Mouse (Mus musculus): ENCODE data around the gene Fam163a. TPM values are rescaled to one million over a fixed set of nuclear protein-coding genes. Genes with fewer than 3 reads are reported as not detected.
A peak's percentile ranks its signal among the peaks of the same experiment; 100 is the strongest.
"Not testable (repeated sequence)": the region's sequence is repeated elsewhere in the genome, so short reads cannot be mapped to it uniquely, and the experiment has no call there.

Gene Fam163a
- polyA plus RNA-seq, 1 experiment from 2014 or later, result 5.2 TPM

DNA sequence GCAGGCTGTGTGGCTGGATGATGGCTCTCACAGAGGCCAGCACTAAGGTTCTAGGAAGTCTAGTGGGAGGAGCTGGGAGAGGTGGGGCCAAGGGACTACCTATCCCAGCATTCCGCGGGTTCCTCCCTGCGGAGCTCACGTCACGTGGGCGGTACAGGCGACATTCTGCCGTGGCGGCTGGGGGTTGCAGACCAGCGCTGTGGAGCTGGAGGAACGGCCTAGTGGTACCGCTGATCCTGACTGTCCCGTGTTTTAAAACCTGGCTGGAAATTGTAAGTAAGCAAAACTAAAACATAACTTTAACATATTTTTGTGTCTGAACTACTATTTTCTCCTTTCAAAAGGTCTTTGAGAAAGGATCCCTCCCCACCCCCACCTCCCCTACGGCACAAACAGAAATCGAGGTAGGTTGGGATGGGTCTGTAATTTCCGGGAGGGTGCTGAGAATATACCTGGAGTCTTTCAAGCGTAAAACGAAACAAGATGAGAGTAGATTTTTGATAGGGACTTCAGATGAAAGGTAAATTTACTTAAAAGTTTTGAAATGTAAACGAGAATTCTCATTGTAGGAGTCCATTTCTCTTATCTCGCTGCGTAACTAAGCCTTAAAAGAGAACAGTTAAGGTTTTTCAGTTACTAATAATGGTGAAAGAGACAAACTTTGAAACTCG, 164.0 kb downstream of the Fam163a start:
- peak overlapping the region; percentile 53 for H3K4me3 ChIP-seq (replicated peaks)
- peak overlapping the region; percentile 50 for H3K9ac ChIP-seq (replicated peaks)
- peak overlapping the region; percentile 57 for H3K4me2 ChIP-seq
- H3K27ac ChIP-seq (replicated peaks), result peak overlapping the region; percentile 42; the same call in 1 of the 2 replicates
- ATAC-seq (ENCODE audit: low FRiP score), result peak; percentile 77
- H3K4me1 ChIP-seq, result peaks cover 27% of the 10 kb centered on the region
- peaks cover 3% of the 10 kb centered on the region for H3K36me3 ChIP-seq
- H3K27me3 ChIP-seq (replicated peaks), result no peaks in the 10 kb centered on the region
- H3K9me3 ChIP-seq (replicated peaks), result no peaks in the 10 kb centered on the region
- WGBS, result 2% methylated on average over 22 of the region's 22 CpGs

- H3K9ac ChIP-seq (replicated peaks); H3K36me3 ChIP-seq; H3K4me2 ChIP-seq; H3K9me3 ChIP-seq (replicated peaks); H3K27me3 ChIP-seq (replicated peaks); ATAC-seq (ENCODE audit: low FRiP score); H3K4me3 ChIP-seq (replicated peaks): not testable (repeated sequence)
- WGBS, result 73% methylated on average over 7 of the region's 7 CpGs
- 0 out of 2 replicates have a peak overlapping the region, but pooled peaks have one; percentile 13 for H3K27ac ChIP-seq (replicated peaks)
- peaks cover 28% of the 10 kb centered on the region for H3K4me1 ChIP-seq
These were observed 164.8 kb downstream of the Fam163a start for GRCm38 (mm10) chr1:156039989-156040388.

DNA sequence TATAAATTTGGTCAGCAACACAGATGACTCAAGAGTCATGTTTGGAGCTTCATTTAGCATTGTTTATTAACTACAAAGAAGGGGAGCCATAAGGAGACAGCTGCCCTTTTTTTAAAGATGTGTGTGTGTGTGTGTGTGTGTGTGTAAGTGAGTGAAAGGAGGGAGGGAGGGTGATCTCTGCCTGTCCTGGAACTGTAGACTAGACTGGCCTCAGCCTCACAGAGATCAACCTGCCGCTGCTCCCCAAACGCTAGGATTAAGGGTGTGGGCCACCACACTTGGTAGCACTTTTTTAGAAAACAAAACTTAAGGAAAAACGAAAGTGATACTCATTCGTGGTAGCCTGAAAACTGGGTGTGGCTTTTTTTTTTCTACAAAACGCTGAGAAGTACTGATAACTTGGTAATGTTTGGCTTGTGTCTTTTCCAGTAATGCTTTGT, 167.7 kb downstream of the Fam163a start:
- Histone ChIP-seq H3K27me3 (replicated peaks) (no peaks in the 10 kb centered on the region), H3K9ac (replicated peaks) (no peak overlapping the region), H3K4me3 (replicated peaks) (no peak overlapping the region), H3K9me3 (replicated peaks) (no peaks in the 10 kb centered on the region), H3K4me1 (peaks cover 30% of the 10 kb centered on the region), H3K4me2 (peak overlapping the region; percentile 24), H3K36me3 (peaks cover 15% of the 10 kb centered on the region), H3K27ac (replicated peaks) (no peak overlapping the region)
- ATAC-seq (ENCODE audit: low FRiP score), result no peak
- 73% methylated on average over 5 of the region's 5 CpGs for WGBS

- Histone ChIP-seq H3K4me3 (replicated peaks) (peak within 1 kb of the TSS; percentile 75), H3K9ac (replicated peaks) (peak within 1 kb of the TSS; percentile 78), H3K4me2 (peak within 1 kb of the TSS; percentile 63), H3K27me3 (replicated peaks) (no peaks in the 10 kb centered on the region), H3K36me3 (peaks cover 23% of the 10 kb centered on the region), H3K9me3 (replicated peaks) (no peaks in the 10 kb centered on the region), H3K4me1 (peaks cover 22% of the 10 kb centered on the region), H3K27ac (replicated peaks) (peak within 1 kb of the TSS; percentile 96)
- WGBS, result under 1% methylated on average over 59 of the region's 59 CpGs
- peak; percentile 97 for ATAC-seq (ENCODE audit: low FRiP score)
These were observed 168.7 kb downstream of the Fam163a start, which contains the start of gene Tor1aip1 for GRCm38 (mm10) chr1:156035930-156036737. TSS of gene Tor1aip1 (minus strand) at chr1:156036480.

DNA sequence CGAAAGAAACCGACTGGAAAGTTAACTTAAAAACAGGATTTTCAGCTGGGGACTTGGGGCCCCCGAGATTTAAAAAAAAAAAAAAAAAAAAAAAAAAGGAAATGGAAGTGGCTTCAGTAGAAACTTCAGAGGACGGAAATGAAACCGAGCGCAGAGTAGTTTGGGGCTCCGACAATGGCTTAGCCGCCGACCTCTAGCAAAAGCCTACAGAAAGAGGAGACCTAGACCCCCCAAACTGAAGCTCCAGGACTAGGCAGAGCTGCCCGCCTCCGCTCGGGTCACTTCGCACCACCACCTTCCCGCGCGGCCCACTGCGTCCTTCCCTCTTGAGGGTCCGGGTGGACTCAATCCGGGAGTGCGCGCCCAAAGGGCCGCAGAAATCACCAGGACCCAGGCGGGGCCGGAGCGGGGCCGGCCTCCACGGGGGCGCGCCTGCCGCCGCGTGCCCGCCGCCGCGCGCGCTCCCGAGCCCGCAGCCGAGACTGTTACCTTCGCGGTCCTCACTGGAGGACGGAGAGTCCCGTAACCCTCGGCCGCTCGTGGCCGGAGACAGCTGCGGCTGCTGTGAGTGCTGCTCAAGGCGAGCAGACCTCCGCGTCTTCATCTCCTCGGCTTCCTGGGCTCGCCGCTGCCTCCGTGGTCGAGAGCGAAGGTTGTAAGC, 169.4 kb downstream of the Fam163a start, which contains the start of gene Tor1aip2:
Gene Tor1aip2, plus strand, starts transcription at position 135 of the 661 bp plus-strand sequence.
- Histone ChIP-seq H3K9ac (replicated peaks) (peak within 1 kb of the TSS; percentile 78), H3K27me3 (replicated peaks) (no peaks in the 10 kb centered on the region), H3K4me2 (peak within 1 kb of the TSS; percentile 63), H3K27ac (replicated peaks) (peak within 1 kb of the TSS; percentile 96), H3K36me3 (peaks cover 27% of the 10 kb centered on the region), H3K4me3 (replicated peaks) (peak within 1 kb of the TSS; percentile 75), H3K4me1 (peaks cover 20% of the 10 kb centered on the region), H3K9me3 (replicated peaks) (no peaks in the 10 kb centered on the region)
- WGBS, result under 1% methylated on average over 59 of the region's 59 CpGs
- peak; percentile 66 for ATAC-seq (ENCODE audit: low FRiP score)

GRCm38 (mm10) chr1:156034661-156035060, 170.2 kb downstream of the Fam163a start:
- H3K4me1 ChIP-seq, result peaks cover 18% of the 10 kb centered on the region
- ATAC-seq (ENCODE audit: low FRiP score), result no peak
- no peak overlapping the region for H3K27ac ChIP-seq (replicated peaks)
- peak overlapping the region; percentile 78 for H3K9ac ChIP-seq (replicated peaks)
- peak overlapping the region; percentile 63 for H3K4me2 ChIP-seq
- WGBS, result 45% methylated on average over 1 of the region's 1 CpGs
- peak overlapping the region; percentile 75 for H3K4me3 ChIP-seq (replicated peaks)
- no peaks in the 10 kb centered on the region for H3K27me3 ChIP-seq (replicated peaks)
- H3K36me3 ChIP-seq, result peaks cover 27% of the 10 kb centered on the region
- no peaks in the 10 kb centered on the region for H3K9me3 ChIP-seq (replicated peaks)

DNA sequence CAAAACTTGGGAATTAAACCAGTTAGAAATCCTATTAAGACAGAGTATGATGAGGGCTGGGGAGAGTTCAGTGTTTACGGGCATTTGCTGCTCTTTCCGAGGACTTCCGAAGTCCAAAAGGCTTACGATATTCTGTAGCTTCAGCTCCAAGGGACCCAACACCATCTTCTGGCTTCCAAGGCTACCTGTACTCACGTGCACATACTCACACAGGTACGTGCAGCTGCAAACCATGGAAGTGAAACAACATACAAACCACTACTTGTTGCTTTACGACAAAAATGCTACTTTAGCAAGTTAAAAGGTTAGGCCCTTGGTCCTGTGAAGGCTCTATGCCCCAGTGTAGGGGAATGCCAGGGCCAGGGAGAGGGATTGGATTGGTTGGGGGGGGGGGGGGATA, 170.9 kb downstream of the Fam163a start:
- Histone ChIP-seq H3K9ac (replicated peaks) (no peak overlapping the region), H3K4me3 (replicated peaks) (no peak overlapping the region), H3K27me3 (replicated peaks) (no peaks in the 10 kb centered on the region), H3K36me3 (peaks cover 34% of the 10 kb centered on the region), H3K4me2 (no peak overlapping the region), H3K9me3 (replicated peaks) (no peaks in the 10 kb centered on the region), H3K4me1 (peaks cover 18% of the 10 kb centered on the region), H3K27ac (replicated peaks) (no peak overlapping the region)
- ATAC-seq (ENCODE audit: low FRiP score), result no peak
- 97% methylated on average over 7 of the region's 7 CpGs for WGBS

DNA sequence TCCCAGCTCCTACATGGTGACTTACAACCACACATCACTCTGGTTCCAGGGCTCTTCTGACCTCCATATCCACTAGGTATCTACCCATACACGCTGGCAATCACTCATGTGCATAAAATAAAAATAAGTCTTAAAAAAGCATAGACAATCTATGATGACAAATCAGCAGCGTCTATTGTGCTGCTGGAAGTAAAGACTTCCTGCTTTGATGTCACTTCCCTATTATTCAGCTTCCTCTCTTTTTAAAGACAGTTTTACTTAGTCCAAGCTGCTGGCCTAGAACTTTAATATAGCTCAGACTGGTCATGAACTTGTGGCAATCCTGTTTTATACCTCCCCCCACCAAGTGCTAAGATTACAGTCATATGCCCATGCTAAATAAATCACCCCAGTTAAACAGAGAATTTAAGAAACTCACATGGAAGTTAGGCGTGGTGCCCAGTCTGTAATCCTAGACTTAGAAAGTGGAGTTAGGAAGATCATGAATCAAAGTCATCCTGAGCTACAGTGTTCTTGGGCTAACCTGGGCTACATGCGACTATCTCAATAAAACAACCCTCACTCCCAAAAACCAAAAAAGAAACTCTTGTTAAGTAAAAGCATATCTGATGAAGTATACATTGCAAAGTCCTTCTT, 176.4 kb downstream of the Fam163a start:
- no peak overlapping the region for H3K4me2 ChIP-seq
- WGBS, result 94% methylated on average over 4 of the region's 4 CpGs
- H3K9ac ChIP-seq (replicated peaks), result no peak overlapping the region
- H3K36me3 ChIP-seq, result peaks cover 42% of the 10 kb centered on the region
- H3K27me3 ChIP-seq (replicated peaks), result no peaks in the 10 kb centered on the region
- no peak overlapping the region for H3K4me3 ChIP-seq (replicated peaks)
- ATAC-seq (ENCODE audit: low FRiP score), result no peak
- no peaks in the 10 kb centered on the region for H3K9me3 ChIP-seq (replicated peaks)
- no peak overlapping the region for H3K27ac ChIP-seq (replicated peaks)
- H3K4me1 ChIP-seq, result peaks cover under 1% of the 10 kb centered on the region; the same call in 1 of the 2 replicates

- H3K27ac ChIP-seq (replicated peaks), result no peak overlapping the region
- peaks cover 36% of the 10 kb centered on the region for H3K36me3 ChIP-seq
- no peak overlapping the region for H3K9ac ChIP-seq (replicated peaks)
- no peak overlapping the region for H3K4me2 ChIP-seq
- H3K4me1 ChIP-seq, result no peaks in the 10 kb centered on the region
- no peak for ATAC-seq (ENCODE audit: low FRiP score)
- H3K9me3 ChIP-seq (replicated peaks), result no peaks in the 10 kb centered on the region
- 94% methylated on average over 3 of the region's 3 CpGs for WGBS
- H3K27me3 ChIP-seq (replicated peaks), result no peaks in the 10 kb centered on the region
- no peak overlapping the region for H3K4me3 ChIP-seq (replicated peaks)
These were observed 177.0 kb downstream of the Fam163a start for GRCm38 (mm10) chr1:156027849-156028248.
